Mouse (Mus musculus) gastrocnemius, adult 8-10 months (tissue): ENCODE measurements around the gene Lrch1. TPM values are rescaled to one million over a fixed set of nuclear protein-coding genes. Genes with fewer than 3 reads are reported as not detected.

Source experiments
- DNase-seq, 2 experiments: peaks; one replicate each; pipeline ENCODE4 v3.0.0; 2022; ENCODE audit warnings: low spot score in 2 of 2
- total RNA-seq, 4 experiments: library from RNA; stranded (reverse); gene quantifications; 2 replicates each; pipeline ENCODE4 v1.2.4; 2022

Lrch1 gene
- total RNA-seq, 4 experiments from 2014 or later, result 1.8 to 3.1 (median 2.5) TPM

DNA sequence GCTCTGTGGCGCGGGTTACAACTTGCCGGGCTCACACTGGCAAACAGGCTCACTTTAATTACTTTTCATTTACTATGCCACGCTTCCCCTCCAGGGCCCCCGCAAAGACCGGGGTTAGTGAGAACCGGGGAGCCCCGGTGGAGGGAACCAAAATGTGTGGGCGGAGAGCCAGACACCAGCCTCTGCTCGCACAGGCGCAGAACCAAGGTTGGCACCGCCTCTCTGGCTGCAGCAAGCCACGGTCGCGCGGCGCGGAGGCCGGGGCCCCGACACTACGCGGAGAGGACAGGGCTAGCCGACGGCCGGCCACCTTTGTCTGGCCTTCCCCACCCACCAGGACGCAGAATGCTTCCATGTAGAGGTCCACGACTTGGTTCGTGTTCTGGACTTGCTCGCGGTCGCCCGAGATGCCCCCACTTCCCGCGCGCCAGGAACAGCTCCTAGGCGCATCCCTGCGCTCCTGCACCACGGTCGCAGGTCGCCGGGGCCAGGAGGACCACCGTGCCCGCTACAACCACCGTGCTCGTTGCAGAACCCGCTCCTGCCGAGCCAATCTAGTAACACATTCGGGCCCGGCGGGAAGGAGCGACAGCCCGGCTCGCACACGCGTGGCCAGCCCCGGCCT is 813 bp downstream of the Lrch1 start:
- DNase-seq, result peak; percentile 39 to 60

DNA sequence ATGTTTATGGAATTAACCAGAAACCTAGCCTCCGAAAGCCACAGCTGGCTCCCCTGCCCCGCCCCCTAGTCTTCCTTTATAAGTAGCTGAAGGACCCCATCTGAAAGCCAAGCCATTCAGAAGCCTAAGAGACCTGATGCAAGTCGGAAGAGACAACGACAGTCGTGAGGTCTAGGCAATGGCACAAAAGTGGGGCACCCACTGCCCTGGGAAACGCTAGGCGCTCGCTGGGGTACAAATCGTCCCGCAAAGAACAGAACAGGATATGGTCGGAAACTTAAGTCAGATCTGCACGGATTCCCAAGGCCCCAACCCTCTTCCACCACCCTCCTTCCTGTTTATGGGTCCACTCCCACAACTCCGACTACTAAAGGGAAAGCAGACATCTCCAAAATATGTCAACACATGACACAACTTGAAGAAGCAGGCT is 1.3 kb downstream of the Lrch1 start:
- DNase-seq, result no peak

DNA sequence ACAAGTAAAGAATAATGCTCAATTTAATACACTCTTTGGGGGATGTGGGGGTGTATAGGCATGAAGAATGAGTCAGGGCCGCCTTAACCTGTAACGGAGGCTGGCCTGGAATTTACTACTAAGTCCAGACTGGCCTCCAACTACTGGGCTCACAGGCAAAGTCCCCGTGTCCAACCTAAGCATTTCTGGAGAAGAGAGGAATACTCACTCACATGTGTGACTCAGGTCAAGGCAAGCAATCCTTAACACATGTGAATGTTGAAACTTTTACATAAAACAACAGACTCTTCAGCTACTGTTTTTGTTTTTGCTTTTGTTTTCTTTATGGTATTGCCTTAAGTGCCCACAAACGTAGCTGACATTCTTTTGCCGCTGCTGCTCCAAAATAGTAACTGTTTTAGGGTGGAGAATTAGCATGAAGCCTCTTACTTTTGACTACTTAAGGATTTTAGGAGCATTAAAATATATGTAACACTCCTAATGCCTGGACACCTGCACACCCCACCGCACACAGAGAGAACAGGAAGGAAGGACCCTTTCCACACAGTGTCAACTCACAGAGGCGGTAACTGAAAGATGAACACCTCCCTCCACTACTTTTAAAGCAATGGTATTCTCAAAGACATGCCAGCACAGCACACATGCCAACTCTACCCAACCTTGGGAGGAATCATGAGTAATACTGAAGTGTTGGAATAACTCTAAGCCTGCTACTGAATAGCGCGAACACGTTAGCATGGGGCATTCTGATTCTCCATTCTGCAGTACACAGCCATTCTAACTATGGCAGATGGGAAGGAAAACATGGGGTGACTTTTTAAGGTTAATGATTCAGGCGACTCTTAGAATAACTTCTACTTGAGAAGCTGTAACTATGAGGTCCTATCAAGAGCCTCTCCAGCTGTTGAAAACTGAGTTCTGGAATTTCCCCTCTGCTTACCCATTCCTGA is 2.1 kb downstream of the Lrch1 start:
- DNase-seq, result no peak

DNA sequence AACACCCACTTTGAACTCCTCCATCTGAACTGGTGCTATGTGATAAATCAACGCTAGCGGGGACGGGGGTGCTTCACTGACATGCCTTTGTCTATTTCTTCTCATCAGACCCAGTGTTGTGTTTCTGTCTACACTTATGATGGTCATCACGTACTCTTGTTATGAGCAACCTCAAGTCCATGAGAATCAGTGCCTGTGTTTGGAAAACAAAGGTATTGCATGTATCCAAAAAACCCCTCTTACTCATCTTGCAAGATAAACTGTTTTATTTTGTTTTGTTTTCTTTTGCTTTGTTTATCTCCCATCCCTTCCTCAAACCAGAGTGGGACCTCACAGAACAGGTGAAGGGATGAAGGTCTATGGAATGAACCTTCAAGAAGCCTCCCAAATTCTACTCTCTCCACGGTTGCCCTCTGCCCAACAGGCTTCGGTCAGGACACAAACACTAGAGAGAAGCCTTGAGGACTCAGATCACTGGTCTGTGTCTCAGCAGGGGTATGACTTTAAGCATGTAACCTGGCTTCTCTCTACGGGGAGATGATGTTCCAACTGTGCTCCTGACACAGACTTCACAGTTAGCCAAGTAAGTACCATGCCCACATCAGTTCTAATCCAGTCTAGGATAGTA is 3.4 kb downstream of the Lrch1 start:
- no peak for DNase-seq

DNA sequence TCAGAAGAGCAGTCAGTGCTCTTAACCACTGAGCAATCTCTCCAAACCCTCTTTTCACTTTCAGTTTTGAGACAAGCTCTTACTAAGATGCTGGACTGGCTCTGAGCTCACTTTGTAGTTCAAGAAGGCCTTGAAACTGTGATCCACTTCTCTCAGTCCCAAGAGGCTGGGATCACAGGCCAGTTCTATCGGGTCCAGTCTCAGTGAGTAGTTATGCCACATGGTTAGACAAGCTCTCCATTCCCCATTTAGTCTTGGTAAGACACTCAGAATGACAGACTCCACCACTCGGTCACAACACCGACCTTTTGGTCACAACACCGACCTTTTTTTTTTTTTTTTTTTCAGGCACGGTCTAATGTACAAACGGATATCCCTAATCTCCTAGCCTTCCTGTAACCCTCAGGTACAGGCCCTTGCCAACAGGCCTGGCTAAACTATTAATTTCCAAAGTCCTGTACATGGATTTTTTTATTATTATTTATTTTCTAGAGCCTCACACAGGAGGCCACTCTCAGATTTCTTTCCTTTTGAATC is 4.0 kb downstream of the Lrch1 start:
- DNase-seq, result no peak

DNA sequence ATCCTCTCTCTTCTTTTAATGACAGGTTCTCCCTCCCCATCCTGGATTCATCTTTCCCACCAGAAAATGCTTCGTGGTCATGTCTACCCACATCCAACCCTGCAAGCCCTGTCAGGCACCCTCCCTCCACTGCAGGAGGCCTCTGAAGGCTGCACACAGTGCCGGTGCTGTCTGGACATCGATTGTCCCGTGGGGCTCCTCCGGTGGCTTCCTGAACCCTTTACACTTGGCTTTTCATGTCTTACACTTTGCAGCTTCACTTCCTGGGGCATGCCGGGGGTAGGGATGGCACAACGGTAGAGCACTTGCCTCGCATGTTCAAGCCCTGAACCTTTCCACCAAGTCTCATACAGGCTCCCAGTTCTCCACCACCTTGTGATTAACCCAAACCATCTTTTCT is 4.7 kb downstream of the Lrch1 start:
- DNase-seq, result no peak

DNA sequence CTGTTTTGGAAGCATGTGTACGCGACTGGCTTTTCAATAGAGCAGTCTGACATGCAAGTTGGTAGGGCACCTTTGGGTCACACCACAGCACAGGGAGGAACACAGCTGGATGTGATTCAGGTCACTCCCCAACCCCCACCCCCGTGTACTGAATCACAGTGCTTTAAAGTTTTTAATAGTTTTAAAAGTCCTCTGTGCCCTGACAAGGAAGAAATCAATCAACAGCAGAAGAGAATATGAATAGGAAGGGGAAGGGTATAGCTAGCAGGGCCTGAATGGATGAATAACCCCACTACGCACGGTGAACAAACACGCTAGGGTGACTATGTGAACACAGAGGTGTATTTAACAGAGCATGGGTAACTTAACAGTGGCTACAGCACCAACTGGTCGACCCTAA is 6.1 kb downstream of the Lrch1 start:
- no peak for DNase-seq

DNA sequence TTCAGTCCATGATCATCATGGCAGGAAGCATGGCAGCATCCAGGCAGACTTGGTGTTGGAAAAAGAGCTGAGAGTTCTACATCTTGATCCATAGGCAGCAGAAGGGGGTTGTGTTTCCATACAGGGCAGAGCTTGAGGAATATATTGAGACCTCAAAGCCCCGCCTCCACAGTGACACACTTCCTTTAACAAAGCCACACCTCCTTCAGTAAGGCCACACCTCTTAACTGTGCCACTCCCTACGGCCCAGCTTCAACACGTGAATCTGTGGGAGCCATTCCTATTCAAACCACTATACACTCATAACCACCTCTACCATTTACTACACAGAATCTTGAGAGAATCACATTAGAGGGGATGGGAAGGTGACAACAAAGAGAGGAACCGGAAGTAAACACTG is 6.9 kb downstream of the Lrch1 start:
- no peak for DNase-seq

DNA sequence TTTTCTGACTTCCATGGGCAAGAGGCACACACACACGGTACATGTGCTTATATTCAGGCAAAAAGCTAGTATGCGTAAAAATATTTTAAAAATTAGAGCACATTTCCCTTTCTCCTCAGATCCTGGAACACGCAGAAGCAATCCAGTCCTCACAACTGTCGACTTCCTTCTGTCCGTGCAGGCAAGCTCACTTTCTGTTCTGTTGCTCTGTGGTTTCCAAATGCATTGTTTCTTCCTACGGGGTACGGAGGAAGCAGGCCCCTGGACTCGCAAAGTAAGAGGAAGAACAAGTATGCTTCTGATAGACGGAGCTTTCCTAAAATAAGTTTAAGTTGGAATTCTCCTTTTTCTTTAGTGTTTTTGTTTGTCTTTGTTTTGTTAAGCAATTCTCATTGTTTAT is 8.3 kb downstream of the Lrch1 start:
- no peak for DNase-seq

DNA sequence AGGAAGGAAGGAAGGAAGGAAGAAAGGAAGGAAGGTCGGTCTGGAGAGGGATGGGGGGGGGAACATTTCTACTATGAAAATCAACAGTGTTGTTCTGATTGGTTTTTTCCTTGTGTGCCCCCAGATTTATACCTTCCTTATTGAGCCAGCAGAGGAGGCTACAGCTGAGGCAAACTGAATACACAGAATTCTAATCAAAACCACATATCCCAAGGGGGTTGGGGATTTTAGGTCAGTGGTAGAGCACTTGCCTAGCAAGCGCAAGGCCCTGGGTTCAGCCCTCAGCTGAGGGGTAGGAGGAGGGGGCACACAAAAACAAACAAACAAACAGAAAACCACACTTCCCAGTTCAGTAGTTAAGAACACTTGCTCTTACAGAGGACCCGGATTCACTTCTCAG is 8.8 kb downstream of the Lrch1 start:
- no peak for DNase-seq

DNA sequence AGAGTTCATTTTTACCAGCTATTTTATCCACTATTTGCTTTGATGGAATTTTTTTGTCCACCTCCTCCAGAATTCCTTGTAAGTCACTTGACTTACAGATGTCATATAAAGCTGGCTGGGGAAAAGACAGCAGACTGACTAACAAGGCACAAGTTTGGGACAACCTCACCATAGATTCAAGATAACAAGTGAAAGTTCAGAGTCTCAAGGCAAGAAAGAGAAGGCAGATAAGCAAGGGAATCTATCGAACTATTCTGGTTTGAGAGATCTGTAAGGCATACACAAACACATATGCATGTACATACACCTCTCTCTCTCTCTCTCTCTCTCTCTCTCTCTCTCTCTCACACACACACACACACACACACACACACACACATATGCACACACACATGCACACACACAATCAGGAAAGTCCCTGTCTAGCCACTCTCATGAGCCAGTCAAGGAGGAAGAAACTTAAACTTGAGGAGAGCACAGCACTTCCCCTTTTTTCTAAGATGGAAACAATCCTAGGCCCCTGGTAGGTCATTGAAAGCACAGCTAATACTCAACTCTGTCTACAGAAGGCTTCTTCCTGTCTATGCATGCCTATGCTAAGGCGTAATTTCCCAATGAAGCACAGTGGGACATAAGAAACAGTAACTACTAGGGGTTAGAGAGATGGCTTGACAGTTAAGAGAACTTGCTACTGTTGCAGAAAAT is 11.0 kb downstream of the Lrch1 start:
- DNase-seq, result no peak

DNA sequence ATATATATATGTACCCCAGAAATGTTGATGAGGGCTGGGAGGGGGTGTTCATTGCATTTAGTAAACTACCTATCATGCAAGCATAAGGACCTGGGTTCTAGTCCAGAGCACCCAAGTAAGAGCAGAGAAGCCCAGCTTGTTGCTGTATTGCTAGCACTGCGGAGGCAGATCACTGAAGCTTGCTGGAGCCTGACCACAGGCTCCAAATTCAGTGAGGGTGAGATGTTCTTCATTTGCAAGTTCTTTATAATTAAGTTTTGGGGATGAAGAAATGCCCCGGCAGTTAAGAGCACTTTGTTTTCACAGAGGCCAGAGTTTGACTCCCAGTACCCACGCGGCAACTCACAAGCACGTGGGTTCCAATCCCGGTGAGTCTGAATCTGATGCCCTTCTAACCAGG is 12.6 kb downstream of the Lrch1 start:
- no peak for DNase-seq

DNA sequence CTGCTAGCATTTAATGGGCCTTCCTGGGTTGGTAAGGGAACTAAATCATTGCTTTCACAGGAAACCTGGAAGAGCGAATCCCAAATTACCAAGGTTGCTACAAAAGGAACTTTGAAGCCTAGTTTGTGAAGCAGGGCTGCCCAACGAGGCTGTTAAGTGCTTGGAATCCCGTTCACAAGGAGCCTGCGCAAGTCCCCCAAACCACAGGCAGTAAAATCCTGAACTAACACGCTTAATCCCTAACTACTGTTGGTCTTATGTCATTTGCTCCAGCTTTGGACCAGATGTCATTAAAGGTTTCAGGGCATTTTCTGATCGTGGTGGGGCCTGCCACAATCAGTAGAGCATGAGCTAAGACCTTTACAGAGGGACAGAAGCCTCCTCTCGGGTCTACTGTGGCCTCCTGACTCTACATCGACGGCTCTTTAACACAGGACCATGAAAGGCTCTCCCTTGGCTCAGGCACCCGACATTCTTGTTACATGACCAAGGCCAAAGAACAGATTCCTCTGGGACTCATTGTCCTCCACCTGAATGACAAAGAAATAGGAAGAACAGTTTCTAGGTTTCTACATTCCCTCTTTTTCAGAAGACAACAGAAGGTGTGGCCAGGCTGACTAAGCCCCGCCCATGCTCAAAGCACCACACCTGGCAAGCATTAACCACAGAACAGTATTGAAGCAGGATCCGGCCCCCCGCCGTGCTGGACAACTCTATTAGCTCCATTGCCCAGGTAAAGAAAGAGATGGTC is 13.5 kb downstream of the Lrch1 start:
- no peak for DNase-seq

DNA sequence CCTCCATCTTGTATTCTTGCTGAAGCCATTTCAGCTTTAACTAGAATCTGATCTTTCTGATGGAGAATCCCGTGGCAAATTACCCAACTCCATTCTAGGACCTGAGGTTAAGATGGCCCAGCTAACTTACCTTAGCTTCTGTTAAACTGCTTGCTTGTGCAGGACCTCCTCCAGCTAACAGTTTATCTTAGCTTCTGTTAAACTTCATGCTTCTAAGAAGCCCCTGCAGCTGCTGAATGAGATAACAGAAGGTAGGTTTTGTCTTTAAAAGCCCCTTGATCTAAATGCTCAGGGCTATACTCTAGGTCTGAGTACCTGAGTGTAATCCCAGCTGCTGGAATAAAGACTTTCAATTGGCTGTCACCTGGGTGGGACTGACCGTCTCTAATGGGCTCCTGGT is 17.9 kb downstream of the Lrch1 start:
- DNase-seq, result no peak

DNA sequence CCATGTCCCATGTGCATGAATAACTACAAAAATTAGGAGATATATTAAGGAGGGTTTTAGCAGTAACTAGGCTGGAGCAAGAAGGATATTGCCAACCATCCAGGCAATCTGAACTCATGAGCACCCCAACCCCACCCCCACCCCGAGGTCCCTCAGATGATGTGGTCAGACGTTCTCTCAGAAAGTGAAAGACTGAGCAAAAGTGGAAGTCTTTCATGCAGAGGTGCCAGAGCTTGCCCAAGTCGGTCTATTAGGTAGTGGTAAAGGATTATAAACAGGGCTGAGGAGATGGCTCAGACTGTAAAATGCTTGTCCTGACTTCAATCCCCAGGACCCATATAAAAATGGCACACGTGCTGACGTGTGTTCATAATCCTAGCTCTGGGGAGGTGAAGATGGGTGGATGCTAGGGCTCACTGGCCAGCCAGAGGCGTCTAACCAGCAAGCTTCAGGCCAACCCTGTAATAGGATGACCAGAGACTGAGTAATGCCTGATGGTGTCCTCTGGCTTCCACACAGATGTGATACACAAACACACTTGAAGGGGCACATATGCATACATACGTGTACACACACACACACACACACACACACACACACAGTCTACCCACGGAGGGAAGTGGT is 18.8 kb downstream of the Lrch1 start:
- DNase-seq, result no peak

DNA sequence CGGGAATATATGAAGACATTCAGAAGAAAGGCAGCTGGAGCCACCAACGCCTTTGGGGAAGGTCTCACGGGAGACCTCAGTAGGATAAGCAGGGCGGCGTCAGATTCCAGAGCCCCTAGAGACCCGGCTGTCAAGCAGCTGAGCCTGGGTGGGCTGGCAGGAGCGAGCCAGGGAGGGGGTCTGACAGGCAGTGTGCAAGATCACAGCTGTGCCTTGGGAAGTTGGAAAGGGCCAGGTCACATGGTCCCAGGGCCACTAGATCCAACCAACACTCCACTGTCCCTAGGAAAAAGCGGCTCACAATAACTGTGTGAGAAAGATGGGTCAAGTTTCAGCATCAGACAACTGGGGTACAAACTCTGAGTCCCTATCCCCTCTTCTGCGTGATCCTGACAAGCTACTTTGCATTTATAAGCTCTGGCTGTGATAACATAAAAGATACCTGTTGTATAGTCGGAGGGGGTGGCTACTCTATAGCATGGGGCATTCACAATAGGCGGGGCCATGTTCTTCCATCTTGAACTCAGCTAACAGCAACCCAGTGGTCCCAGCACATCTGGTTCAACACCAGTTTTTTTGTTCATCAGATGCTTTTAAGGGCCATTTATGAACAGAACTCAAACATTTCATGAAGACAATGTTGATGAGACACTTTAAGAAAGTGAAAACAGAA is 20.6 kb downstream of the Lrch1 start:
- DNase-seq, result no peak

DNA sequence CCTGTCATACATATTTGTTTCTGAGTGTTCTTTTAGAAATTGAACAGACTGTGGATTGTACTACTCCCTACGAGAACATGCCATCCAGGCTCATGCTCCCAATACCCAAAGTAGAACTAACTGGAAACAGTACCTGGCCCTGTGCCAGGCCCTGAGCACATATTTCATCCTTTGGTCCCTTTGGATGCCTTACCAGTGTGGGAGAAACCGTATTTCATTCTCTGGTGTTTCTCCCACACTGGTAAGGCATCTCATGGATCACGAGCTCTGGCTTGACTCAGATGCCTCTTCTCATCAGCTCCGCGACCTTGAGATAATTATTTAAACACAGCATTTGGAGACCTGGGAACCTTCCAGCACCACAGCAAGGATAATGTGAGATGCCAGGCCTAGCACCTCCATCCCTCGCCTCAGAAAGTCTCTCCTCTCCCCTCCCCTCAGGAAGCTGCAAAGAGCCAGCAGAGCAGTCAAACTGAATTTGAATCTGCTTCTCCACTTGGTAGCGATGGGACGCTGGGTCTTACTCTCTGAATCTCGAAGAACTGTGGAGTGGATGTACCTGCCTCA is 21.6 kb downstream of the Lrch1 start:
- no peak for DNase-seq

DNA sequence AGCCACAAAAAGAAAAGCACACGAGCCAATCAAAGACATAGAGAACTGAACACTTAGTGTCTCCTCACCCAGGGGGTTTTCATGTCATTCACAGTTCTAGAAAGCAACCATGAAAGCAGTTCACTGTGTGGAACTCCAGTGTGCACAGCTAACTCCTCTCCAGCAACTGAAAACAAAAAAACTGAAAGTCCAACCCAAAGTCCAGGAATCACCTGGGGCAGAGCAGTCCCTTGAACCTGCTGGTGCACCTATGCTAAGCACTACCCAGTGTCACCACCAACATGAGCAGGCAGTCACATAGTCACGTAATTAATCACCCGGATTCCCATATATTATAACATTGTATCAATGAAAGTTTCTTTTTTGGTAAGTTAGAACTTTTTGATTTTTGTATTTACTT is 23.2 kb downstream of the Lrch1 start:
- no peak for DNase-seq

DNA sequence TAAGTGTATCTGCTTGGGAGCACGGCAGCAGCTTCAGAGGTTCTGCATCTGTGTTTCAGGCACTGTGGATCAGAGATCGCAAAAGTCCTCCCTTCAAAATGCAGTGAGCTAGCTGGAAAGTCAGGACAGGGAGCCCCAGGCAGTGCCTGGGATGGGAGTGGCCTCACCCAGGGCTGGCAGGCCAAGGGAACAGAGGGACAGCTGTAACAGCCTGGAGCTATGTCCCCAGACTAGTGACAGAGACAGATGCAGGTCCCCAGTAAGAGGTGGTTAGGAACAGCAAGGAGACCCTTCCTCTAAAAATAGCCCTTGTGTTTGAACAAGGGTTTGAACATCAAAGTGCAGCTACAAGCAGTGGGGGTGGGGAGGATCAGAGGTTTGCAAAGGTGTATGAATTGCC is 23.6 kb downstream of the Lrch1 start:
- no peak for DNase-seq
